Mouse (Mus musculus): Measurements from ENCODE around the gene Sec23b. TPM values are rescaled to one million over a fixed set of nuclear protein-coding genes. Genes with fewer than 3 reads are reported as not detected.
"Not testable (repeated sequence)": the region's sequence is repeated elsewhere in the genome, so short reads cannot be mapped to it uniquely, and the experiment has no call there.

The Sec23b gene
- total RNA-seq (2021), result 10 to 100 TPM; 46.4 to 50.0 TPM

DNA sequence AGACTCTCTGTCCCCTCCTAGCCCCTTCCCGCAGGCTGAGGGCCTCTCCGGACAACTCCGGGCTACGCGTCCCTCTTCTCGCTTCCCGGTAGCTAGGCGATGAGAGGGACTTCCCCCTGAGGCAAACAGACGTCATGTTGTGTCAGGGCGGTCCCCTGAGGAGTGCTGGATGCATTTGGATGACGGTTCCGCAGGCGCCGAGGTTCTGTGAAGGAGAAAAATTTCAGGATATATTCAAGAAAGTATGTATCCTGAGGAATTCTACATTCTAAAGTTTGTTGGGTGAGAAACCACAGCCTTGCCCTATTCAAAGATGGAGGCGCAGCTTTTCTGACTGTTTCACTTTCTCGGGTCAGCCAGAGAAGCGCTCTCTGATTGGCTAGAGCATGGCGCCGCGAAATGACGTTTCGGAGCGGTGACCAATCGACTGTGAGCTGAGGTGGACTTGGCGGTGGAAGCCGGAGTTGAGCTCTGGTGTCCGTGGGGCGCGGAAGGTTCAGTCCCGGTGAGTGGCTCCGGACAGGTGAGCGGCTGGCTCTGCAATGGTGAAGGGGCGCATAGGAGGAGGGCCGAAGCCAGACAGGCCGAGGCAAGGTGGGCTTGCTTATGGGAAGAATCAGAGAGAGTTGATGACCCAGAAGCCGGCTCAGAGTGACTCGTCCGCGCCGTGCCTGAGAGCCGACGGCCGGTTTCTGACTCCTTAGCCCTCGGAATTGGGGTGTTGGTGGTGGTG is at the start of gene Sec23b:
TSS of gene Sec23b (plus strand) at position 410 of the 733 bp plus-strand sequence.
- DNase-seq, result peak; percentile 96

DNA sequence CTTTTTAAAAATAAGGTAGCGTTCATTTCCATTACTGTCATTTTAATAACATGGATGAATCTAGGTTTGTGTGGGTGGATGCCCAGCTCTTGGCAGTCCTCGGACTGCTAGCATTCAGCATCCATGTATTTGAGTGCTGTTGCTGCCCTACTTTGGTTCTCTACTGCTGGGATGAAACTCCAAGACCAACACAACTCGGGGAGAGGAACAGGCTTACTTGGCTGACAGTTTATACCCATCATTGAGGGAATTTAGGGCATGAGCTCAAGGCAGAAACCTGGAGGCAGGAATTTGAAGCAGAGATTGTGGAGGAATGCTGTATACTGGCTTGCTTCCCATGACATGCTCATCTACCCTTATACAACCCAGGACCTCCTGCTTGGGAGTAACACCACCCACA is 41.4 kb upstream of the Sec23b start:
- DNase-seq, result no peak

DNA sequence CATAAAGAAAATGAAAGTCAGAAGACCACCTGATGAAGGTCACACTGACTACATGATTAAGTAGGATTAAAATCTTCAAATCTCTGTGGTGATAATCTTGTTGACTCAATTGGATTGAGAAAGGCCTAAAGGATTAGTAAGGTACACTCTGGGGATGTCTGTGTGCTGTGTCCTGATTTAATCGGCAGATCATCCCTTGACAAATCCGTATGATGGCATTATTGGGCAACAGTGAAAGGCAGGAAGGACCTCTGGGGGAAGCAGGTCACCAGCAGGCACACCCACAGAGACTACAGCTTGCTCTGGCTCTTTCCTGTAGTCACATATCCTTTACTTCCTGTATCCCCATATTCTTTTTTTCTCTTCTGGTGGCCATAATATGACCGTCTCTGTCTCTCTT is 36.3 kb upstream of the Sec23b start:
- no peak for DNase-seq

DNA sequence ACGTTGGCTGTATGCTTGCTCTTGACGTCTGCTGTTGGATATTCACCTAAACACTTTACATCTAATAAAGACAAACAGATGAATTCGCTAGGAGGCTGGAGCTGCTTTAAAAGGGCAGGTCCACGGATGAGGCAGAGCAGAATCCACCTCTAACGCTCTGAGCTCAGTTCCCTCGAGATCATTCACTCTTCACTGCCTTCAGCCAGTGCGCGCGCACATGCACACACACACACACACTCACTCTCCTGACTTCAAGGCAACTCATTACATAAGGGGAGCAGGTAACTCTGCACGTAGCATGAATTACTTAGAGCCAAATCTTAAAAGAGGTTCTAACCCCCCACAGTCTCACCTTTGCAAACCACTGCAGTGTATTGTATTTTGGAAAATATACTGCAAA is 30.2 kb upstream of the Sec23b start:
- no peak for DNase-seq

- peak; percentile 97 to 98 for DNase-seq
Observed at GRCm38 (mm10) chr2:144526981-144527820, 28.8 kb upstream of the Sec23b start, which contains the start of the genes Dzank1 and Polr3f. Dzank1 (minus strand) TSS chr2:144527414. Polr3f (plus strand) TSS chr2:144527718.

DNA sequence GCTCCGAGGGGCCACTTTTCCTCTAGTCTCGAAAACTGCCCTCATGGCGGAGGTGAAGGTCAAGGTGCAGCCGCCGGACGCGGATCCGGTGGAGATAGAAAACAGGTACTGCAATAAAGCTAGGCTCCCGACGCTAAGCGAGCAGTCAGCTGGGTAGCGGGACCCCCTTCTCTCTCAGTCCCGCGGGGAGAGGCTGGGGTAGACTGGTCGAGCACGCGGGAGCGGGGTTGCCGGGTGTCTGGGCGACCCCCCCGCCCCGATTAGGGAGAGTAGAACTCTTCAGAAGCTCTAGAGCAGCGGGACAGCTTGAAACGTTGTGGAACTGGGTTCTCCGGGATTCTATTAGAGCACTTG is 28.2 kb upstream of the Sec23b start:
- no peak for DNase-seq

DNA sequence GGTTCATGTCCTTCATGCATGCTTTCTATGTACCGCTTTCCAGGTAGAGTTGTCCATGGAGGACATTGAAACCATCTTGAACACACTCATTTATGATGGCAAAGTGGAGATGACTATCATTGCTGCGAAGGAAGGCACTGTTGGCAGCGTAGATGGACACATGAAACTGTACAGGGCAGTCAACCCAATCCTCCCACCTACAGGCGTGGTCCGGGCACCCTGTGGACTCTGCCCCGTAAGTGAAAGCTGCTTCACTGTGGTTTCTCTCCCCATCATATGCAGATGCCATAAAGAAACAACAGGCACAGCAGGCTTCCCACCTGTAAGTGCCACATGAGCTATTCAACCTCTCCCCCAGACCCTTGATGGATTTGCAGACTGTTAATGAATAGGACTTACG is 18.9 kb upstream of the Sec23b start:
- no peak for DNase-seq

DNA sequence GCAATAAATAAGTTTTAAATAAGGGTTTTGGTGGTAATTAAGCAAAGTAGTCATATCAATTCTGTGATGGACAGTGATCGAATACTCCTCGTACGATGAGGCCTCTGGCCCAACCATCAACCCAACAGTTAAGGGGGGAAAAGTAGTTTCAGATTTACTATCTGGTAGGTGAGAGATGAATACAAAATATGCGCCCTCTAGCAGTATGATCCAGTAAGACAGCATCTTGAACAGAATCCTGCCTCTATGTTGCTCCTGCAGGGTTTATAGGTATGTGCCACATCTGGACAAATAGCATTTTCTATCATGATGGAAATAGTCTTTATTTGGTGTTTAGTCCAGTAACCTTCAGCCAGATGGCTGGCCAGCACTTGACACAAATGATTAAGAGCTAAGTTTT is 14.8 kb upstream of the Sec23b start:
- no peak for DNase-seq

GRCm38 (mm10) chr2:144543670-144544069 is 12.4 kb upstream of the Sec23b start:
- DNase-seq, result no peak

- DNase-seq, result no peak
Observed at GRCm38 (mm10) chr2:144544630-144545029, 11.4 kb upstream of the Sec23b start.

DNA sequence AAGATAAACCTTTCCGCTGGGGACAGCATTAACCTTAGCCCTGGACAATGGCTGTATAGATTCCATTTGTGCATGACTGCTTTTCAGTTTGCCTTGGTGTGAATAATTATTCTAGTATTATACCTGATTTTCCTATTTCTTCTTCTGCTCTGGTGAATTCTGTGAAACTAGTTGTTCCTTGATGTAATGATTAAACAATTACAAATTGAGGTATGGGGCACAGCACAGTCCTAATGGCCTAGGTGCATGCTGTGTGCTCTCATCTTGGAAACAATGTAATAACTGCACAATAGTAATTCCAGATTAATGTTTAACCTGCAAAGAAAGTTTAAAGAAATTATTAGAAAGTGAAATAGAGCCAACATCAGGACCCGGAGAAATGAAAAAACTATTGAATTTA is 11.0 kb upstream of the Sec23b start:
- no peak for DNase-seq

DNA sequence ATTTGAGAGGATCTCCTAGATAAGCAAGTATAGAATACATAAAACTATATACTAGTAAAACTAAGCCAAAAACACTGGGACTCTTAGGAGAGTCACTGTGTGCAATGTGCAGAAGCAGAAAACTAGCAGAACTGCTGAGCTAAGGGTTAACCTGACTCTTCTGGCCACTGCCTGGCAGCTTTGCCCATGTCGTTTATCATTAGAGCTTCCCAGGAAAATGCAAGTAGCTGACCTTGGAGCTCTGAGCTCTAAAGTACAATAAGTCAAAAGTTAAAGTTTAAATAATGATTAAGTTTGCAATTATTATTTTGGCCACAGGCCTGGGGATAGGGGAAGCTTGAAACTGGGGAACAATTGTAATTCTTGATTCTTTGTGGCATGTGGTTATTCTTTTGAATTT is 10.5 kb upstream of the Sec23b start:
- no peak for DNase-seq

- DNase-seq, result no peak
Observed at GRCm38 (mm10) chr2:144547559-144547958, 8.5 kb upstream of the Sec23b start.

DNA sequence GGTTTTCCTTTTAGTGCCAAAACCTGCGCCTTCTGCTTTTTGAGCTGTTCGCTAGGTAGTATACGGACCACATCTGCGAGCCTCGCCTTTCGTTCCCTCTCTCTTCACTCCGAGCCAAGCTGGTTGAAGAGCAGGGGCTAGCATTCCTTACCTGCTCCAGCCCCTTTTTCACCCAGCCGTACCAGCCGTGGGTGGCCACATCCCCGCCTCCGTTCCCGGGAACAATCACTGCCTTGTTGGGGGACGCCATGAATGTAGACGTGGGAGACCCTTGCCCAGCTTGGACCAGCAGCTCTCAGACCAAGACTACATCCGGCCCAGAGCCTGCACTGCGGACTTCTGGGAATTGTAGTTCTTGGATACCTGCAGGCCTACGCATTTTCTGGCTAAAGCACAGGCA is 5.5 kb upstream of the Sec23b start, which contains the start of gene Rbbp9:
TSS of gene Rbbp9 (minus strand) at position 341 of the 400 bp plus-strand sequence.
- DNase-seq, result peak; percentile 68 to 74

DNA sequence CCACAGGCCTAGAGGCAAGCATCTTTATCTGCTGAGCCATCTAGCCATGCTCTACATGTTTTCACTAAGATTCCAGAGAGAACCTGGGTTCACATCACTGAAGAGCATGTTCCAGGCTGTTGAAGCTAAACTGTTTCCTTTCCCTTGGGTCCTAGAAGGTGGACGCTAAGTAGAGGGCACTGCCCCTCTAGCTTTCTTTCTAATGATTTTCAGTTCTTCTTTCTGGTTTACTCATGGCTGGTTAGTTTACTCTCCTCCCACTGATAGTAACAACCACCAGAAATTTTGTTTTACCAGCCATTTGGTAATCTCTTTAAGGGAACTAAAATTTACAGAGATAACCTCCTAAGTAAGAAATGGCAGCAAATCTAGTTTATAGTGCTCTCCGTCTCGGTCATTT is 2.1 kb upstream of the Sec23b start:
- no peak for DNase-seq

DNA sequence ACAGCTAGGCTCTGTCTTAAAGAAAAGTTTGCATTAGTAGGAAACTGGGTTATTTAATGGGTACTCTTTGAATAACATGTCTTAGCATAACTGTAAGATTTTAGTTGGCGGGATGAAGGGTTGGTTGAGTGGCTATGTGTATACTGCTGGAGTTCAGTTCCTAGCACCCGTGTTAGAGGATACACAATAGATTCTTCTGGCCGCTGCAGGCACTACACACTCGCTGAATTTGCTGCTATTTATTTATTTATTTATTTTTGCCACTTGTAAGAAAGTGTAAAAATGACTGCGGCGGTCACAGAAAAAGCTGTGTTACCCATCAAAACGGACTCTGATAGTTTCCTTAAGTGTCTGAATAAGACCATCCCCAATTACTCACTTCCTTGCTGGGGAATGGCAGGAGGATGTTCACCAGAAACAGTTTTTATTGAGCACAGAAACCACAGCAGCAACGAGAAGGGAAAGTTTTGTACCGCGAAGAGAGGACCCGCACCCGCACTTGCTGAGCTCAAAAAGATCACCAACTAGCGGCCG is 676 bp upstream of the Sec23b start:
- DNase-seq, result no peak

DNA sequence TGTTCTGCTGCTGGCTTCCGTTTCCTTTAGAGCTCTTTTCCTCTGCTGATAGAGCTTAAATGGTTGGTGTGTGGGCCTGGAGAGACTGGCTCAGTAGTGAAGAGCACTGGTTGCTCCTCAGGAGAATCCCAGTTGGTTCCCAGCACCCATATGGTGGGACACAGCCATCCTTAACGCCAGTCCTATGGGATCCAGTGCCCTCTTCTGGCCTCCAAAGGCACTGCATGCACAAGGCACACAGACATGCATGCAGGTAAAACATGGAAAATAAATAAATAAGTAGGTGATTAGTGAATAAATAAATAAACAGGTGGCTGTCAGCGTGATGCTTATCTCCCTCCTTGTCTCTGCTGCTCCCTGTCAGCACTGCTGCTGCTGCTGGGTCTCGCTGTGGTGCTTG is 32.7 kb downstream of the Sec23b start:
- DNase-seq, result no peak

DNA sequence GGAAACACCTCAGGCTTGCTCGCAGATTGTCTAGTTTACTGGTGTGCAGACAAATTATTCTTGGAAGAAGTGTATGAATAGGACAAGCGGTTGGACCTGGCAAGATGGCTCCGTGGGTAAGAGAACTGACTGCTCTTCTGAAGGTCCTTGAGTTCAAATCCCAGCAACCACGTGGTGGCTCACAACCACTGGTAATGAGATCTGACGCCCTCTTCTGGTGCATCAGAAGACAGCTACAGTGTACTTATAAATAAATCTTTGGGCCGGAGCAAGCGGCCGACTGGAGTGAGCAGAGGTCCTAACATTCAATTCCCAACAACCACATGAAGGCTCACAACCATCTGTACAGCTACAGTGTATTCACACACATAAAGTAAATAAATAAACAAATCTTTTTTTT is 37.0 kb downstream of the Sec23b start:
- not testable (repeated sequence) for DNase-seq

DNA sequence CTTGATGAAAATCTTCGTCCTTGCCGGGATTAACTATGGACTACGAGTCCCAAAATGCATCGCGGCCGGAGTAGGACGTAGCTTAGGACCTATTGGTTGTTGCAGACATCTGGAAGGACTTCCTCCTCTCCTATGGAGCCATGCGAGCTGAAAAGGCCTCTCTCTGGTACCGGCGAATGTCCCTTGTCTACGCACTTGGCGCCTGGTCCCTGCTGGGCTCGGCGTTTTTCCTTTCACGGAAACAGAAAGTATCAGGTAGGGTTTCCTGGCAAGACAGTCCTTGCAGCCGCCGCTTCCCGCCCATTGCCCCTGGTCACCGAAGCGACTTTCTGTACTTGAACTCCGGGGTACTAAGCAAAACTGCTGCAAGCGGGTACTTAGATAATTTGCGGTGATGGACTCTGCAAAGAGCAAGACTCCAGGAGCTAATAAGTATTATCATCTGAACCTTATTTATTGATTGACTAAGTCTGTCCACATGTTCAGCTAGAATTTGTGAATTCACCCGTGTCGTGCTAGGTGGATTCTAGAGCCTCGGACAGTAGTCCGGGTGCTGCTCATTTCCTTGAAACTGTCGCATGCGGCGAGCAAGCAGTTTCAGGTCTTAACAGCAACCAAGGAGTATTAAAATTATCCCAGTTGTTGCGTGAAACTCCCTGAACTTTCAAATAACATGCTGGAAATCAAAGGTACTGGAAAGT is 38.1 kb downstream of the Sec23b start, which contains the start of gene Smim26:
TSS of gene Smim26 (plus strand) at position 104 of the 701 bp plus-strand sequence.
- peak; percentile 79 to 81 for DNase-seq

DNA sequence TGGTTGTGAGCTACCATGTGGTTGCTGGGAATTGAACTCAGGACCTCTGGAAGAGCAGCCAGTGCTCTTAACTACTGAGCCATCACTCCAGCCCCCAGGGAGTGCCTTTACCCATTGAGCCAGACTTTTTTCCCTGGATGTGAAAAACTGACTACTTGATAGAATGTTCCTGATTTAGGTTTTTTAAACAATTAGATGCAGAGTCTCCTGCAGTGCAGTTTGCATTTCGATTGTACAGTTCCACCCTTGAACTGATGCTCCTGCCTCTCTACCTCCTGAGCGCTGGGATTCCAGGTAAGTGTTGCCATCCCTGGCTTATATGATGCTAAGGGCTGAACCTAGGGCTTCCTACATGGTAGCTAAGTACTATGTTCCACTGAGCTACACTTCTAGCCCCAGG is 42.0 kb downstream of the Sec23b start:
- DNase-seq, result no peak

GRCm38 (mm10) chr2:144599831-144600687 is 44.0 kb downstream of the Sec23b start, which contains the start of gene Dtd1:
Dtd1 (plus strand) TSS chr2:144599897.
- DNase-seq, result peak; percentile 85

GRCm38 (mm10) chr2:144601576-144601975 is 45.5 kb downstream of the Sec23b start:
- DNase-seq, result no peak
